11 mouse cellular contexts compared by ENCODE assay signal in the genomic region with DNA sequence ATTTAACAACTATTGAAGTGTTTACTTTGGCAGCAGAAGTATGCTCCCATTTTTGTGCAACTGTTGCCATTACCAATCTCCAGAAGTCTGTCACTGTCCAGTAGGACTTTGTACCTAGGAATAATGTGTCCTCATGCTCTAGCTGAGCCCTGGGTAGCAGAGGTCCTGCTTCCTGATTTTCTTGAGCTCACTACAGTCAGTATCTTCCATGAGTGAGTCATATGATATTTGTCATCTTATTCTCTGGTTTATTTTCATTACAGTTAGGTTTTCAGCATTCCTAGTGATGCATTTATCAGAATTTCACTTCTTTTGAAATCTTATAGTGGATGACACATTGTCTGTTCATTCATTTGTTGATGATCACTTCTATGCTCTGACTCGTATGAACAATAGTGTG.
"Had no signal": no experiment of that assay in that cellular context is flagged by ENCODE, and none has a peak within 500 bp of the region (broad histone marks: within the 10 kb centered on the region; RNA-seq: fewer than 3 reads in every experiment).

No protein-coding gene starts in this region.

- DNase-seq: kidney, postnatal 25 days; lung, embryonic 14.5 days; lung, postnatal 10 days; lung, postnatal 4 days; midbrain, embryonic 14.5 days; retina, postnatal 1 day; thymus, postnatal 36 days had no signal

- H3K9ac ChIP-seq: intestine, embryonic 15.5 days; limb, embryonic 15.5 days; lung, embryonic 14.5 days; neural tube, embryonic 12.5 days had no signal

- H3K4me2 ChIP-seq: intestine, embryonic 15.5 days; limb, embryonic 15.5 days; lung, embryonic 14.5 days; neural tube, embryonic 12.5 days had no signal

- H3K4me3 ChIP-seq: intestine, embryonic 15.5 days; limb, embryonic 15.5 days; midbrain, embryonic 10.5 days; neural tube, embryonic 12.5 days had no signal

- H3K27me3 ChIP-seq: intestine, embryonic 15.5 days; limb, embryonic 15.5 days; neural tube, embryonic 12.5 days had no signal

- H3K9me3 ChIP-seq: intestine, embryonic 15.5 days; limb, embryonic 15.5 days; midbrain, embryonic 10.5 days; neural tube, embryonic 12.5 days had no signal

- ATAC-seq: intestine, embryonic 15.5 days had no signal

- H3K36me3 ChIP-seq: intestine, embryonic 15.5 days; limb, embryonic 15.5 days; midbrain, embryonic 10.5 days; neural tube, embryonic 12.5 days had no signal

- H3K4me1 ChIP-seq: intestine, embryonic 15.5 days; limb, embryonic 15.5 days; midbrain, embryonic 10.5 days; neural tube, embryonic 12.5 days had no signal

- H3K27ac ChIP-seq: intestine, embryonic 15.5 days; limb, embryonic 15.5 days; midbrain, embryonic 10.5 days; neural tube, embryonic 12.5 days had no signal
